Mouse (Mus musculus) kidney, adult 18-20 months (tissue): ENCODE results near the gene Gast.
"Not testable (repeated sequence)": the region's sequence is repeated elsewhere in the genome, so short reads cannot be mapped to it uniquely, and the experiment has no call there.

Experiments used
- DNase-seq: peaks from one replicate; pipeline ENCODE4 v3.0.0; 2021

Gene Gast

DNA sequence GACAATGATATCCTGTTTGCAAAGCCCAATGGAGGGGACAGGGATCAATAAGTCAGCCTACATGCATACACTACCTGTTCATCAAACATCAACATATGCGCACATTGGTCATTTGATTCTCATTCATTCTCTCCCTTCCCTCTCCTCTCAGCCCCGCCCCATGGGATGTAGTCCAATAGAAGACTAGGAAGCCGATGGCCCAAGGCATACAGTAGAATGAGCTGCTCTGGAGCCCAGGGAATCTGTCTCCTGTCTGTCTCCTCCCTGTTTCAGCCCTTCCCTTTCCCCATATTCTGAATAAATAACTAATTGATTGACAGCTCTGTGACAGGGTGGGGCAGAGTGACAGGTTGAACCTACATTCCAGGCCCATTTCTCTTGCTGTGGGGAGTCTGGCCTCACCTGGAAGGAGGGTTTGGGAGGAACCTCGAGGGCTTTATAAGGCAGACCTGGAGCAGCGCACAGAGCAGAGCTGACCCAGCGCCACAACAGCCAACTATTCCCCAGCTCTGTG is at the start of gene Gast:
Gene Gast, plus strand, starts transcription at position 464 of the 514 bp plus-strand sequence.
- no peak for DNase-seq

GRCm38 (mm10) chr11:100284988-100285387 is 49.2 kb upstream of the Gast start:
- no peak for DNase-seq

DNA sequence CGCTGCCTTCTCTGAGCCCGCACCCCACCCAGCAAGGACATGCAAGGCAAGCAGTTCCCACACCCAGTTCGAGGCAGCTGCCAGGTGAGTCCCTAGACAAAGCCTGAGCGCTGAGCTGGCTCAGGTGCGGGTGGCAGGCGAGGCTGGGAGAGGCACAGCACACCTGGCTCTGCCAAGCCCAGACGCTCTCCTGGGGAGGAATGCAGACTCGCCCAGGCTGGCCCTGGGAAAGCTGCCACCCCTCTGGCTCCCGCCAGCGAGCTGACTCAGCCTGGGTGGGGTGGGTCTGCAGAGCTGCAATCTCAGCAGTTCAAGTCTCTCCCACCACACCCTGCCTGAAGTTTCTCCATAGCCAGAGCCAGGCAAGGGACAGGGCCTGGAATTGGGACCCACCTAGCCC is 47.2 kb upstream of the Gast start:
- peak; percentile 5 for DNase-seq

DNA sequence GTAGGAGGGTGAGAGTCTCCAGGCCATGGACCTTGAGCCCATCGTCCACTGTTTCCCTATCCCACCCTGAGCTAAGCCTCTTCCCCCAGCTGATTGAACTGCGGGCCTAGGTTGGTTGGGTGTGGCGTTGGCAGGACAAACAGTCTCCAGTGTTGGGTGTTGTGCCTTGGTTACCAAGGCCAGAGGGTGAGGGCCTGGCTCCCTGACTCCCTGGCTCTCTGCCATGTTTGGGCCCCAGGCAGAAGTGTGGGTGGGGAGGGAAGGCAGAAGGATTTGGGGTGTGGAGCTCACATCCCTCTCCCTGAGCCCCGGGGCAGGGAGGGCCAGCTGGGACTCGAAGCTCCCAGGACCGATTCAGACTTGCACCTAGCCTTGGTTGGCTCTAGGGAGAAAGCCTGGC is 45.3 kb upstream of the Gast start:
- DNase-seq = no peak

DNA sequence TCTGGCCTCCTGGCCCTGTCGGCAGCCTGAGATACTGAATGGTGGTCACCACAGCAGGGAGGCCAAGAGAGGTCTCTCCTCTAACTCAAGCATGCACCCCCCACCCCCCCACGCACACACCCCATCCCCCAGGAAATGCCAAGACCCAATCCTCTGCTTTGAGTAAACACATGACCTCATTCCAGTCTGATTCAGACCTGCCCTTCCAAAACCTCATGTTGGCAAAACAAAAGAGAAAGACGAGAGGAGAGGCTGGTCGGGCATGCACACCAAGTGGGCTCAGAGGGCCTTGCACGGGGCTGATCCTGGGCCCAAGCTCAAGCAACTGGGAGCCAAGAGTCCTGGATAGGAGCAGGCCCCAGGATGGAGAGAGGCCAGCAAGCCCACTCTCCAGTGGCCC is 44.0 kb upstream of the Gast start:
- DNase-seq = no peak

GRCm38 (mm10) chr11:100292884-100293283 is 41.3 kb upstream of the Gast start:
- DNase-seq = no peak

DNA sequence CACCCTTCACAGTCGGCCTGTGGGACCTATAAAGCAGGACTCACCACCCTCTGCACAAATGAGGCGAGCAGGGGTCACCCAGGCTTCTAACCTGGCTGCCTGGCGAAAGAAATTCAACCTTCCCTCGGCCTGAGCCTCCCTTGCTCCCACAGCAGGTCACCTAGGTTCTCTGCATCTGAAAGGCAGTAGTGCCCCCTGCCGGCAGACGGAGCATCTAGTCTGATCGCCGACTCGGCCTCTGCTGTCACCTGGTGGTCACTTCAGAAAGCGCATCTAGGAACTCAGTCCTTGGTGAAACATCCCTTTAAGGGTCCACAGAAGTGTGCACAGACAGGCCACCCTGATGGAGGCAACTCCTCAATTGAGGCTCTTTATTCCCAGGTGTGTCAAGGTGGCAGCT is 38.9 kb upstream of the Gast start:
- DNase-seq = peak; percentile 80

DNA sequence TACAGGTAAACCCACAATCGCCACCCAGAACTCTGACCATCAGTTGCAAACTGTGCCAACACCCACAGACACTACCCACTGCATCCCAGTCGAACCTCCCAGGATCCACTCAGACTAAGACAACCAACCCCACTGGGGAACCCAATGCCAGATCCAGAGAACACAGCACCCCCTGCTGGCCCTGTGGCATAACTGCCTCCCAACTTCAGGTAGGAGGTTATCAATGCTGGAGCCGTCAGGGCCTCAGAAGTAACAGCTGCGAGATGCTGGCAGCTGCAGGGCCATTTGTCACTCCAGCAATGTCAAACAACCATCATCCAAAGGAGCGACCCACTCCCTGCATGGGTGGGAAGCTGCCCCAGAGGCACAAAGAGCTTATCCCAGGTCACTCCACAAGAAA is 36.4 kb upstream of the Gast start:
- no peak for DNase-seq

DNA sequence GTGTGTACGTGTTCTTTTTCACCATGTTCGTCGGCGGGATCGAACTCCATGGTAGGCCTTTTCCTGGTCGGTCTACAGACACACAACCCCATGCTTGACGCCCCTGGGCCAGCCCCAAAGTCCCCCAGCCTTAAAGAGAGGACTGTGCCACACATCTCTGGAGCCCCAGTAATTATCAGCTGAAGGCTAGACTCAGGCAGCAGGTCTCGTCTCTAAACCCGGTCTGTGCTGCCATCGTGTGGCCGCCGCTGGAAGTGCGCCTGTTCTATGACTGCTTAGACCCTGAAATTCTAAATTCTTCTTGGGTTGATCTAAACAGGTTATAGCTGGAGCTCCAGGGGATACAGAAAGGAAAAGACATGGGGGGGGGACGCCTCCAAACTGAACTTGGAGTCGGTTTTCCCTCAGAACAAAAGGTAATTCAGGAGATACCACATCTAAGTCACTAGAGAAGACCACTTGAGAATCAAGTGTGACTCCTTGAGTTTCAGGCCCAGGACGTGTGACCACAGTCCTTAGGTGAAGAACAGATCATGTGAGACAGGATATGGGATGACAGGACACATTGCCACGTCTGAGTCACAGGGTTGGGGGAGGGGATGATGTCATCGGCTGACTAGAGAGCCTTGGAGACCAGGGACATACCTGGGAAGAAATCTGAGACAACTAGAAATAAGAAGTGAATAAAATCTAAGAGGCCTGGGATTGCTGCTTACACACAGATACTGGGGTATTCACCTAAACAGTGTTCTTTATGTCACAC is 35.8 kb upstream of the Gast start:
- peak; percentile 88 for DNase-seq

DNA sequence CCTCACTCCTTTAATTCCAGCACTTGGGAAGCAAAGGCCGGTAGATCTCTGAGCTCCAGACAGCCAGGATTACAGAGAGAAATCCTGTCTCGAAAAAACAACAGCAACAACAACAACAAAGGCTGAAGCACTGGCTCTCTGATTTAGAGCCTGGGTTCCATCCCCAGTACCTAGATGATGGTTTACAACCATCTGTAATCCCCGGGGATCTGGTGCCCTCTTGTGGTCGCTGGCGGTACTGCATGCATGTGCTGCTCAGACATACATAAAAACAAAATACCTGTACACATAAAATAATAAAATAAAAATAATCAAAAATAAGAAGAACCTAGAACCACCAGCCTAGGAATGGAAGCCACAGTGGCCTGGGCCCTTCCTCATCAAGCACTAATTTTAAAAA is 33.9 kb upstream of the Gast start:
- DNase-seq = peak; percentile 74

DNA sequence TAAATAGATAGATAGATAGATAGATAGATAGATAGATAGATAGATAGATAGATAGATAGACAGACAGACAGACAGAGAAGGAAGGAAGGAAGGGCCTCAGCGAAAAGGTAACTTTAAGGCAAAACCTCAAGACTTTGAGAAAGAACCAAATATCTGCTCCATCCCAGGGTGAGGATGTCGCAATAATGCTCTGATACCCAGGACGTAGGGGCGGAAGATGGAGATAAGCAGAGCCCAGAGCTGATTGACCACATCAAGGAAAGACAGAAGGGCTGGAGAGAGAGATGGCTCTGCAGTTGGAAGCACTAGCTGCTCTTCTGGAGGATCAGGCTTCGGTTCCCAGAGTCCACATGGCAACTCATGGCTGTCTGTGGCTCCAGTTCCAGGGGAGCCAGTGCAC is 32.9 kb upstream of the Gast start:
- no peak for DNase-seq

GRCm38 (mm10) chr11:100307900-100308299 is 26.3 kb upstream of the Gast start:
- DNase-seq = no peak

DNA sequence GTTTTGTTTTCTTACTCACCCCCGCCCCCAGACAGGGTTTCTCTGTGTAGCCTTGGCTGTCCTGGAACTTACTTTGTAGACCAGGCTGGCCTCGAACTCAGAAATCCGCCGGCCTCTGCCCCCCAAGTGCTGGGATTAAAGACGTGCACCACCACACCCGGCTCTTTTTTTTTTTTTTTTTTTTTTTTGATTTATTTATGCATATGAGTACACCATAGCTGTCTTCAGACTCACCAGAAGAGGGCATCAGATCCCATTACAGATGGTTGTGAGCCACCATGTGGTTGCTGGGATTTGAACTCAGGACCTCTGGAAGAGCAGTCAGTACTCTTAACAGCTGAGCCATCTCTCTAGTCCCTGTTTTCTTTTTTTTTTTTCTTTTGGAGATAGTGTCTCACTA is 25.5 kb upstream of the Gast start:
- DNase-seq = not testable (repeated sequence)

GRCm38 (mm10) chr11:100311656-100312055 is 22.6 kb upstream of the Gast start:
- no peak for DNase-seq

GRCm38 (mm10) chr11:100312096-100312679 is 22.0 kb upstream of the Gast start:
- peak; percentile 63 for DNase-seq

DNA sequence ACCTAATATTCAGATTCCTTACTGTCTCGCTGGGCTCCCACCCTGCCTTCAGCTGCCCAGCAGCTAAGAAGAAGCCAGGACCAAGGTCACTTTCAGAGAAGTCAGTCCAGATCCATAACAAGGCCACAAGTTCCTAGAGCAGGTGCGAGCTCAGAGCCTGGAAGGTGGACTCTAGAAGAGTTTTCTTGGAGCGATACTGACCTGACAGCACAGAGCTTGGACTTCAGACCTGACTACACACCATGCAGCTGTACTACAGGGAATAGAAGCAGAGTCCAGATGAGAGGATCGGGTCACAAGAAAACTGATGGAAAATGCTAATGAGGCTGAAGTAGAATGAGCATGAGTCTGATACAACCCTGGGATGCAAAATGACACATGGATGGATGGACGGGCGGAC is 20.8 kb upstream of the Gast start:
- DNase-seq = peak; percentile 33

GRCm38 (mm10) chr11:100315439-100315838 is 18.8 kb upstream of the Gast start:
- DNase-seq = no peak

GRCm38 (mm10) chr11:100317826-100318380 is 16.3 kb upstream of the Gast start:
- no peak for DNase-seq

- no peak for DNase-seq
These were observed 15.4 kb upstream of the Gast start for GRCm38 (mm10) chr11:100318529-100319451.

DNA sequence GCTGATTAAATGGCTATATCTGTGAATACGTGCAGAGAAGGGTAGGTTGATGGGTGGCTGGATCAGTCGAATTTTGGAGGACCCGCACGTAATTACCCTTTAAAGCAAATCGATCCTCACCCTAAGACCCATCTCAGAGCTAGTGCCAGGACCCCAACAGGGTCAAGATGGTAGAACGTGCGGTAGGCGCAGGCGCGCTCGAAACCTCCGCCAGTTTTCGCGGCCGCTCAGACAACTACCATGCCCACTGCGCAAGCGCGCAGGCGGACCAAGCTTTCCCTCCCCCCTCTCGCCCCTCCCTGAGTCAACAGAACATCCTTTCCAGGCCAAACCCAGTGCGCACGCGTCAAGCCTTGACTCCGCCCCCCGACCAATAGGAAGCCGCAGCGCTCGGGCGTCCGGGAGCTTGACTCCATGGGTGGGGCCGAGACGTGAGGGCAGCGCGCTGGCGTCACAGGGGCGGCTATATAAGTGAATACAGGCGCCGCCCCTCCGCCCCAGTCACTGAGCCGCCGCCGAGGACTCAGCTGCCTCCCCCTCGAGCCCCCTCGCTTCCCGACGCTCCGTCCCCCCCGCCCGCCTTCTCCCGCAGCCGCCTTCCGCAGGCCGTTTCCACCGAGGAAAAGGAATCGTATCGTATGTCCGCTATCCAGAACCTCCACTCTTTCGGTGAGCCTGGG is 14.6 kb upstream of the Gast start, which contains the start of gene Eif1:
Gene Eif1, plus strand, starts transcription at position 394 of the 680 bp plus-strand sequence.
- peak; percentile 99 for DNase-seq

- DNase-seq = peak; percentile 92
These were observed 14.0 kb upstream of the Gast start for GRCm38 (mm10) chr11:100320172-100320630.
